Mouse (Mus musculus): ENCODE results near the gene Atp5mpl.

DNA sequence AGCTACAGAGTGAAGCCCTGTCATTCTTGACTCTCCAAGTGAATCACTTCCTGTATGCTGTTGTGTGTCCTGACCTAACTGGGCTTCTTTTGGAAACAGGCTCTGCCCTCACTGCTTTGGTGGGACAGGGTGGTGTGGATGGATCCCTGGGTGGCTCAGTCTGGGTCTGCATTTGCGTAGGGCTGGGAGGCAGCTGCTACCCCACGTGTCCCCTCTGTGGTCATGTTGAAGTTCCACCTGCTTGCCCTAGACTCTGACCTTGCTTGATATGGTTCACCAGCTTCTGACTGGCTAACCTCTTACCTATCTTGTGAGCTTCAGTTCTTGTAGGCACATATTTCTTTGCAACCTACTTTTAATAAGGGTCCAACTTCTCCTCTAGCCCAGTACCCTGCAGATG lies 28.4 kb upstream of the Atp5mpl start:
- TF ChIP-seq CTCF (conservative IDR thresholded peaks at IDR 0.05; ENCODE audit: low read length) (no peak), NANOG (IDR thresholded peaks at IDR 0.05; ENCODE audit: borderline replicate concordance, low read length) (no peak), POU5F1 (IDR thresholded peaks at IDR 0.05; ENCODE audit: borderline replicate concordance, low read length) (no peak)

Measured in E14TG2a.4 (cell line).